Mouse (Mus musculus) midbrain, embryonic 11.5 days (tissue): ENCODE measurements around the gene Olfr669. TPM values are rescaled to one million over a fixed set of nuclear protein-coding genes. Genes with fewer than 3 reads are reported as not detected.

Experiments
- polyA plus RNA-seq: library from polyadenylated mRNA; unstranded; fragments of >200 nt; fragmentation: Nextera tagmentation; extraction: Ambion mirVana; gene quantifications from 2 replicates; pipeline ENCODE4 v1.2.1, GENCODE M21; 2014

The Olfr669 gene
- polyA plus RNA-seq, 1 experiment from 2014 or later = not detected

Other genes starting within 250 kb of the Olfr669 start
- not detected in 2 replicates for gene Olfr661, start 247.7 kb upstream of the Olfr669 start, polyA plus RNA-seq
- gene Usp17le, start 156.8 kb upstream of the Olfr669 start, polyA plus RNA-seq = not detected in 2 replicates
- gene Usp17lb, start 91.6 kb upstream of the Olfr669 start, polyA plus RNA-seq = not detected in 2 replicates
- not detected in 2 replicates for gene Usp17la, start 77.2 kb upstream of the Olfr669 start, polyA plus RNA-seq
- gene Olfr665, start 56.2 kb upstream of the Olfr669 start, polyA plus RNA-seq = not detected in 2 replicates
- gene Olfr666, start 38.3 kb upstream of the Olfr669 start, polyA plus RNA-seq = not detected in 2 replicates
- gene Olfr667, start 12.8 kb upstream of the Olfr669 start, polyA plus RNA-seq = not detected in 2 replicates
- gene Olfr668, start 6.2 kb upstream of the Olfr669 start, polyA plus RNA-seq = not detected in 2 replicates
- not detected in 2 replicates for gene Olfr670, start 28.4 kb downstream of the Olfr669 start, polyA plus RNA-seq
- not detected in 2 replicates for gene Olfr671, start 44.9 kb downstream of the Olfr669 start, polyA plus RNA-seq
- gene Olfr672, start 67.8 kb downstream of the Olfr669 start, polyA plus RNA-seq = not detected in 2 replicates
- gene Olfr675, start 94.2 kb downstream of the Olfr669 start, polyA plus RNA-seq = not detected in 2 replicates
- not detected in 2 replicates for gene Olfr676, start 98.5 kb downstream of the Olfr669 start, polyA plus RNA-seq
- gene Olfr677, start 117.1 kb downstream of the Olfr669 start, polyA plus RNA-seq = not detected in 2 replicates
- not detected in 2 replicates for gene Olfr678, start 130.2 kb downstream of the Olfr669 start, polyA plus RNA-seq
- gene Olfr679, start 147.0 kb downstream of the Olfr669 start, polyA plus RNA-seq = not detected in 2 replicates
- gene Olfr680-ps1, start 158.6 kb downstream of the Olfr669 start, polyA plus RNA-seq = not detected in 2 replicates
- not detected in 2 replicates for gene Olfr681, start 182.6 kb downstream of the Olfr669 start, polyA plus RNA-seq
- not detected in 2 replicates for gene Olfr683, start 212.8 kb downstream of the Olfr669 start, polyA plus RNA-seq
- gene Olfr684, start 229.4 kb downstream of the Olfr669 start, polyA plus RNA-seq = not detected in 2 replicates